Mouse (Mus musculus): Measurements from ENCODE around the gene Rims1.

The Rims1 gene

DNA sequence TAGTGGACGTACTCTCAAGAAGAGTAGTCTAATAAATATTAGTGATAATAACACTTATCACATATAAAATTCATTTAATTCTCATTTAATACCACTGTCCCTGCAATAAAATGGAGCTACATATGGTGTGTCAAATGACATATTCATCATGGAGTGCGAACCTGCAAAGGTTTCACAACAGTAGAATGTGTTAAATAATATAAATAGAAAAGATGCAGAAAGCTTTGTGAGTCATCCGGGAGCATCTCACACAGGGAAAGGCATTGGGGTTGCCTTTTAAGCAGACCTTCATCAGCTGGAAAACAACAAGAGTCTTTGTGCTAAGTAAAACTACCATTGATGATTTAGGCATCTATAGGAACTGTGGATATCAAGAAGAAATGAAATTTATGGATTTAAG lies 220.2 kb downstream of the Rims1 start:
- DNase-seq (ENCODE audit: low spot score), result no peak

DNA sequence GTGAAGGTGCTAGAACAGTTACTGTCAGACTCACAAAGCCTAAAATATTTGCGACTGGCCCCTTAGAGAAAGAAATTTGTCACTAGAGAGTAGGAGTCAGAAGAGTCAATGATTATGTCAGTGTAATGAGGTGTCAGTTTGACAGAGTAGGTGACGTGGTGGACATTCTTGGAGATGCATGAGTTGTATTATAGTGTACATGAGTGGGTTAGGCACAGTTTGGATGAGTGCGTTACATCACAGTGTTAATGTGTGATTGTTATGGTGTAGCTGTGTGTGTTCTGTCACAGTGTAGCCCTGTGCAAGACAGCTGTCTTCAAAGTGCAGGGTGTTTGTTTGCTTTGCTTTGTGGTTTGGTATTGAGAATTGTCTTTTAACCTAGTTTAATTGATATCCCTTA lies 226.3 kb downstream of the Rims1 start:
- no peak for DNase-seq (ENCODE audit: low spot score)

DNA sequence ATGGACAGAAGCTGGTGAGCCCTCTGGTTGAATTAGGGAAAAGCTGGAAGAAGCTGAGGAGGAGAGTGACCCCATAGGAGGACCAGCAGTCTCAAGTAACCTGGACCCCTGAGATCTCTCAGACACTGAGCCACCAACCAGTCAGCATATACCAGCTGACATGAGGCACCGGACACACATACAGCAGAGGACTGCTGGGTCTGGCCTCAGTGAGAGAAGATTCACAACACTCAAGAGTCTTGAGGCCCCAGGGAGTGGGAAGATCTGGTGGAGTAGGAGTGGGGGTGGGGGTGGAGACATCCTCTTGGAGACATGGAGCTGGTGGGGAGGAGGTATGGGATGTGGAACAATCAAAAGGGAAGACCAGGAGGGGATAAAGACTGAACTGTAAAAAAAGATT lies 233.1 kb downstream of the Rims1 start:
- DNase-seq (ENCODE audit: low spot score), result no peak

DNA sequence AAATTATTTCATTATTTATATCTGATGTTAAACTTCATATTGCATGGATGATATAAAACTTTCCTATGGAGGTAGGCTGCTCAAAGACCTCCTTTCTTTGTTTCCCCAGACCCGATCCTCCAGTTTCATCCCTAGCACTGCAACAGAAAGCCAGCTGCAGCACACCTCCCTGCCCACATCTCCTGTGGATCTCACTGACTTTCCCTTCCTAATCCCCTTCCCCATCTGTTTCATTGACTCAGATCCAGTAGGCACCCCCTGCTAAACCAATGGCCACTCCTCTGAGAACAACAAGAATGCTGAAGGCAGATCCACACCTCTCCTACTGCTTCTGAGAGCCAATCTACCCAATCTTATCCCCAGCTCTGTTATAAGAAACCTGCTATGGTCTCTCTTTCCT lies 259.5 kb downstream of the Rims1 start:
- DNase-seq (ENCODE audit: low spot score), result no peak

DNA sequence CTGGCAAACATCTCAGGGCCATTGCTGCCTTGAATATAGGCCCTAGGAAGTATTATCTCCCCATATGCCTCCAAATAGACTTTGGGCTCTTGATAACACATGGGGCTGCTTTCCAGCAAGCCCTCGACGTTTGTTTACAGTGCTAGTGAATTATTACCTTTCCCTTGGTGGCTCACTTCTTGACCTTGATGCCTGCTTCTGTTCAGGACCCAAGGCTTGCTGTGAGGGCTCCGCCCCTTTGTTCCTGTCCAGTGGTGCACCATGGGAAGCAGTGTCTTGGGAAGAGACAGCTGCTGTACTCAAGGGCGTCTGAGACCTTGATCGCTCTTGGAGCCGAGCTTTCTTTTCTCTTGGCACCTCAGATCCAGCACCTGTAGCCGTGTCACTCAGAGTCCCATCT lies 267.7 kb downstream of the Rims1 start:
- DNase-seq (ENCODE audit: low spot score), result no peak

DNA sequence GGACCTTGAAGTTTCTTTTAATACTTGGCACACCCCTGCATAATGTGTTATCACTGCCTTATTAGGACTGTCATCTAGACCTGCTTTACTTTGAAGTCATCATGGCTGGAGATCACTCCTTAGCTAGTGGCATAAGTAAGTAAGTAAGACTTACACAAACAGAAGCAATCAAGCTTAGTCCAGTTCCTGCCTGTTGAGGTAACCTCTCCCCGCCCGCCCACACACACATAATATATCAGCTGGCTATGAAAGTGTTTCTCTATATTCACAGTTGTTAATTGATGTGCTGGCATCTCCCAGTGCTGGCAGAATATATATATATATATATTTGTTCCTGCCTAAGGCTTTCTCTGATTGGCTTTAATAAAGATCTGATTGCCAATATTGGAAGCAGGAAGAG lies 269.0 kb downstream of the Rims1 start:
- no peak for DNase-seq (ENCODE audit: low spot score)

DNA sequence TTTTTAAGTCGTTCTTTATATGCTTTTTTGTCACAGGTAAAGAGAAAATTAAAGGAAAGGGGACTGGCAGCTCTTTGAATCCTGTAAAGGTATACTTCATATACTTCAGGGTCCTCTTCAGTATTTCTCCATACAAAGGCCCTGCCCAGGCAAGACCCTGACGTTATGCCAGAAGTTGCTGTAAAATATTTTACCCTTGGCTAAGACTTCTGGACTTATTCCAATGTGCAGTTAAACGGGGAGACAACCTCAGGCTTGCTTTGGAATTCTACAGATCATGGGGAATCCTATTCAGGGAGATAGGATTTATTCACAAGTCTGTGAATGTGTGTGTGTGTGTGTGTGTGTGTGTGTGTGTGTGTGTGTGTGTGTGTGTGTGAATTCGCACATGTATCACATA lies 270.7 kb downstream of the Rims1 start:
- no peak for DNase-seq (ENCODE audit: low spot score)

DNA sequence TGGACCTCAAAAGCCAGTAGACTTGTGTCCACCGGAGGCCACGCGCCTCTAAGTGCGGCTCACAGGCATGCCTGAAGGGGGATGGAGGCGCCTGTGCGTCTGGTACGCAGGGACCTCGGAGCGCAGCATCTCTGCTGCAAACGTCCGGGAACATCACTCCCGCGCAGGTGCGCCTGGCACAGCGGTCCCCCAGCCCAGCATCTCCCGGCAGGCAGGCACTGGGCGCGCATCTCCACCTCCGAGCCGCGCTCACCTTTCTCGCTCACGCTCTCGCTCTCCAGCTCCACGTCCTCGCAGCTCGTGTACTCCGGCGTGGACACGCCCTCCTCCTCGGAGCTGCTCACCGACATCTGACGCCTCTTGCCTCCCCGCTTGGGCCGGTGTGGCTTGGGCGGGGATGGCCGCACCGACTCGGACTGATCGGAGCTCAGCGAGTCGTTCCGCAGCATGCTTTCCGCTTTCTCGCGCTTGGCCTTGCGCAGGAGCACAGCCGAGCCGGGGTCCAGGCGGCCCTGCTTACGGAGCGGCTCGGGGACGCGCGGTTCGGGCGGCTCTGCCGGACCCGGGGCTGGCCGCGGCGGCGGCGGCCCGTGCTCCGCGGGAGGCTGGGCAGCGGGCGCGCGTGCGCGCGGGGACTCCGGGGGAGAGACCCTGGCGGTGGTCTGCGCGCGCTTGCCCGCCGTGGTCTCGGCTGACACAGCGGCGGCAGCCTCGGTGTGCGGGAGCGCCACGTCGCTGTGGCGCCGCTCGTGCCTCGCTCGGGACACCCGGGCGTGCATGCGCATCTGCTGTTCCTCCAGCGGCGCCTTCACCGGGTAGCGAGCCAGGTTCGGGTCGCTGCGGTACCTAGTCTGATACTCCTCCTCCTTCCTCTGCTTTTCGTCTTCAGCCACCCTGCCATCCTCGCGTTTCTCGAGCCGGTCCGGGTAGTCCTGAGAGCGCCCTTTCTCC lies 272.4 kb downstream of the Rims1 start:
- DNase-seq (ENCODE audit: low spot score), result no peak

DNA sequence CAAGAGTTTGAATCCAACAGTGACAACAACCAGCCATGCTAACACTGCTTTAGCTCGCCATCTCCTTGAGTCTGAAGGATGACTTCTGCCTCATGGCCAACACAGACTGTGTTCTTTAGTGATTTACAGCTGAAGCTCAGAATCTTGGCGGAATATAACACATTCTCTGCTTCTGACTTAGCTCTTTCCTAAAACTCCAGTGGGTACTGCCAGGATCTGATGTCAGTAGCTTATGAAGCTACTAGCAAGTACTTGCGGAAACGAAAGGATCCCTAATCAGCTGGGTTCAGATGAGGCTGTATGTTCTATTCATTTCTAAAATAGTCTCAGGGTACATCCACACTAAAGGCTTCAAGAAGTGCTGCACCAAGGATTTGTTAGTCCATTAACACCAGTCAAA lies 290.7 kb downstream of the Rims1 start:
- DNase-seq (ENCODE audit: low spot score), result no peak

DNA sequence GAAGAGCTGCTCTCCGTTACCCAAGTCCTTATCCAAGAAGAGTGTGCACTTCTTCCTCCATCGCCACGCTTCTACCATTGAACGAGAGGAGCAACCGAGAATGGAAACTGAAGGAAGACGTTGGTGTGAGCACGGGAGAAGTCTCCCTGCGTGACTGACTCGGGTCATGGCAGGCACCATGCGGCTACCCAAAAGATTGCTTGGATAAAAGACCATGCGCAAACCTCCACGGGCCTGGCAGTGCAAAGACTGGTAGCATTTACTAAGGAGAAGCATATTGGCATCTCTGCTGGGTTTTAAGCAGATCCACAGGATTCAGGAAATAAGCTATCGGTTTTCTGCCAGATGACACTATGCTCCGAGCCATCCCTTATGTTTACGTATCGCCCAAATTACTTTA lies 293.4 kb downstream of the Rims1 start:
- no peak for DNase-seq (ENCODE audit: low spot score)

DNA sequence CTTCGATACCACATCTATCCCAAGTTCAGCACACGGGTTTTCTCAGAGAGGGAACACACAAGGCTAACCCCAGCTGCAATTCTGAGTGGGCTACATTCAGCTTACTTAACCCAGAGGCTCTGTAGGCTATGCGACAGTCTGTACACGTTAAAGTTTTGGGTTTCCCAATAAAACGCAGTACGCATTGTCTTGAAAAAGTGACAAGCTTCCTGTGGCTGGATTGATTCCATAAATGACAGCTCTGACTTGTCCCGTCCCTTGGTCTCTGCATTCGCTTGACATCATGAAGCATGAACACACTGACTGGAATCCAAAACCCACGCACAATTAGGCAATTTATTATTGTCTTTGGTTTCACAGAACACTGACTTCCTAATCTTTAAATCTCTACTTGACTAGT lies 294.2 kb downstream of the Rims1 start:
- DNase-seq (ENCODE audit: low spot score), result no peak

DNA sequence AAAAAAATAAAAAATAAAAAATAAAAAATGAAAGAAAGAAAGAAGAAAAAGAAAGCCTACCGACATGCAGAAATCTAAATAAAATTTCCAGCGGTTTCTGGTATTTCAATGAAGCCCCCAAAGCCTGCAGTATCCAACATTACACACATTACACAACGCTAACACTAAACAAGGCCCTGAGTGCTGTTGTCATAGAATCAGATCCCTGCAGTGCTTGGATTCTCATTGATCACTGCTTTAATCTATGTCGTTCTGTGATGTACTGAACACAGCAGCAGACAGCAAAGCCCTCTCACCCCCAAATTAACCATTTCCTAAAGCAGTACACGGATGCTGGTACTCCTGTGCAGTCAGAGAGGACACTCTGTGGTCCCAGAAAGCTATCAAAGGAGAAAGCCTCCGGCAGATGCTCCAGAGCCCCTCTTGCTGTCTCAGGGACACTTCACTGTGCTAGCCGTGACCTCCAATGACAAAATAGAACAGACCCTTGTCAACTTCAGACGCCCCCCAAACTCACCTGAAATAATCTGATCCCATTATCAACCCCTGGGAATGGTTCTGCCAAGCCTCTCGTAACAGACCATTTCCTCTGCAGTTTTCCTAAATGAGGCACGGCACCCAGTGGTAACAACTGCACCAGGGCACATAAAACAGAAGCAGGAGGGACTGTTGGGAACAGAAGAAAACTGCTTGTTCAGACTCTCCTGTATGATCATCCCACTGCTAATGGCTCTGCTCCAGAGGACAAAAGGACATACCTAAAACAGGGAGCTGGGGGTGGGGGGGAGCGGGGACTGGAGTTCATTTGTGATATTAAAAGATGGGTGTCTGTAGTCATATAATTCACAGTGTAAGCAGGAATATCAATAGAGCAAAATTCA lies 296.8 kb downstream of the Rims1 start:
- no peak for DNase-seq (ENCODE audit: low spot score)

DNA sequence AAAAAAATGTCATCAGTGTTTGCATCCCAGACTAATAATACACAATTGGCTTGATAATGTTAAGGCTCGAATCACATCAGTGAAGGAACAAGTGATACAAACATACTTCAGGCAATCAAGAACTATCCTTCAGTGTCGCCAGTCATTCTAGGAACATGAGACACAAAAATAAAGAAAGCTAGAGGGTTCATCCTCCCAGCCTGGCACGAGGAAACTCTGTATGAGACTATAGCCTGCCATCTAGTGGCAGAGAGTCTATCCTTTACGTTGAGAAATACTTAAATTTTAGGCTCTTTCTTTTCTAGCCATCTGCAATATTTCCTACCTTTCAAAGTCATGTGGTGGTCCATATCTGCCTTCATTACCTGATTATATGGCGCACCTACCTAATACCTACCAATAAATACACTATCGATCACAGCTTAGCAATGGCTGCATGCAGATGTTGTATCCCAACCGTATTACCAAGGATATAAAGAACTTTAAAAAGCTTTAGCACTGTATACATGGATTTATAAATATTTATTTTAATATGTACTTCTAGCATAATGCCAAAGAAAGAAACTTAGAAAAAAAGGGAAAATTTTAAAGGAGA lies 318.4 kb downstream of the Rims1 start:
- peak; percentile 15 for DNase-seq (ENCODE audit: low spot score)

DNA sequence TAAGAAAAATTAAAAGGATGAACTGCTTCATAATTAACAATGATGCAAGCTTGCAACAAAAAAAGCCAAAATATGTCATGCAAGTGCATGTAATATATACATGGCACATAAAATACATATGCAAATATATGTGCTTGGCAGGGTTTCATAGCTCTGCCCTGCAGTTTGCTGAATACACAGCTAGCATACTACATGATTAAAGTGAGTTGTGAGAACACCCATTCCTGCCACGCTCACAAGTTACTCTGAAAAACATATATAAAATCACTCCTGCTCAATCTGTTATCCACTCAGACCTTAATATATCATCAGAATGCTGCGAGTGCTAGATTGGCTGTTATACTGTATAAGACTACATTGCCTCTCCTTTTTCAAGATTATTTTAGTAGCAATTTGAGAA lies 329.6 kb downstream of the Rims1 start:
- no peak for DNase-seq (ENCODE audit: low spot score)

DNA sequence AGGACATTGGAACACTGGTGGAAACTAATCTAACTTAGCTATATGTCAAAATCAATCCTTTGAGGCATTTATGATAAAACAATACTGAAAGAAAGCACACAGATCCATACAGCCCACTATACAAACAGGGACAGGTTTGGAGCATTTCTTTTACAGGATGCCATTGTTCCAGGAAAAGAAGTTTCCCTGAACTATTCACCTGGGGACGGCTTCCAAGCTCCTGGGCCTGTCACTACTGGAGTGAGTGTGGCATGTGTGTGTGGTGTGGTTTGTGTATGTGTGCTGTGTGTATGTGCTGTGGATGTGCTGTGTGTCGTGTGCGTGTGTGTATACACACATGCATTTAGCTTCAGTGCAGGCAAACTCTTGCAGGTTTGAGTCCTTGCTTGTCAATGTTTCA lies 338.8 kb downstream of the Rims1 start:
- DNase-seq (ENCODE audit: low spot score), result no peak

DNA sequence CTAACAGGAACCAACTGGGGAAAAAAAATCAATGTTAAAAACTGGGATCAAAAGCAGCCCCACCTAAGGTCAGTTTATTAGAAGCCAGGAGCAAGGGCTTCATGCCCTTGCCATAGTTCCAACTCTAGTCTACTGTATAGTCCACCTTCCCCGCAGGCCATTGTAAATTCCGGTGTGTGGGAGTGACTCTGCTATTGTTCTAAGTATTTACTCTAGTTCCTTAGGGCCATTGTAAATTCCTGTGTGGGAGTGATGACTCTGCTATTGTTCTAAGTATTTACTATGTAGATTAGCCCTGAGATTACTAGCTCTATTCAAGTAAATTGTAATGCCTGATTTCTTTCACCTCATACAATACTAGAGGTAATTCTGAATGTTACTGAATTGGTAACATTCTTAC lies 339.2 kb downstream of the Rims1 start:
- DNase-seq (ENCODE audit: low spot score), result no peak

DNA sequence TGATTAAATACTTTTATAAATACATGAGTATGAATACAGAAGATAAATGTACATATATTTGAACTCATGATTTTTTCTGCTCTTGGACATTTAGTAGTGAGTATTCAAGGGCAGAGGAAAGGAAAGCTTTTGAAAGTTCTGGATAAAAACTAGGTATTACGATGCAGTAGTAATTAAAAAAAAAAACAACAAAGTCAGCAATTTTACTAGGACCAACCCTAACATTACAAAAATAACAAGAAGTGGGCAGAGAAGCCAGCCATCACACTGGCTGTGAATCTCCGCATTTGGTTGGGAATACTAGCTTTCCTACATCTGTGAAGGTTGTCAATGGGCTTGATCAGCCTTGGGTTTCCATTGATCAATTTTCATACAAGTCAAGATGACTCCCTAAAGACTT lies 381.8 kb downstream of the Rims1 start:
- no peak for DNase-seq (ENCODE audit: low spot score)

DNA sequence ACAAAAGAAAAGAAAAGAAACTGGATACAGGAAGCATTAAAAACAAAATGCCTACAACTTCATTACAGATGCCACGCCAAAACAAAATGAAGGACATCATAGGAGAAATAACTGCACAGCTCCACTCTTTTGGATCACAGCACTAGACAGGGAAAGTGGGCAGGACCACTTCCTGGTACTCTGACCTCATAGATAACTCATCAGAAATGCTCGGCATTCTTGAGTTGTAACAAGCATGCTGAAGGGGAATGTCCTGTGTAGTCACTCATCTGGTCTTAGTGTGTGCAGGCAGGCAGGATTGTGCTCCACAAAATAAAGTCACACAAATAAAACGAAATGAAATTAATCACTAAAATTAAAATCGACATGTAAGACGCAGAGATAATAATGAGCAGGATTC lies 383.7 kb downstream of the Rims1 start:
- no peak for DNase-seq (ENCODE audit: low spot score)

DNA sequence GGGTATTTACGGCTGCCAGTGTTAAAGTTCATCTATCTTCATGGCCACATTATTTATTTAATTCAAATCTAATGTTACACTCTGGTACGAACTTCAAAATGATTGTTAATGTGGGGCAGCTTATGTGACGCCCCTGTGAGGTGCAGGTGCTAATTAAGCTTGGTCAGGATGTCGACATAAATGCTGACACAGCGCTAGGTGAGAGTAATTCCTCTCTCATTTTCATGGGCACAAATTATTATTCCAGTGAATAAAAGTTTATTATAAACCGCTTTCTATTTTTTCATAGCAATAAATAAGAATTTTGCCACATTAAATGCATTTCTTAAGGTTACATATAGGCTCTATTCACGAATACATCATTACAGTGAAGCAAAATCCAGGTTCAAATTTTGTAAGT lies 395.6 kb downstream of the Rims1 start:
- no peak for DNase-seq (ENCODE audit: low spot score)

DNA sequence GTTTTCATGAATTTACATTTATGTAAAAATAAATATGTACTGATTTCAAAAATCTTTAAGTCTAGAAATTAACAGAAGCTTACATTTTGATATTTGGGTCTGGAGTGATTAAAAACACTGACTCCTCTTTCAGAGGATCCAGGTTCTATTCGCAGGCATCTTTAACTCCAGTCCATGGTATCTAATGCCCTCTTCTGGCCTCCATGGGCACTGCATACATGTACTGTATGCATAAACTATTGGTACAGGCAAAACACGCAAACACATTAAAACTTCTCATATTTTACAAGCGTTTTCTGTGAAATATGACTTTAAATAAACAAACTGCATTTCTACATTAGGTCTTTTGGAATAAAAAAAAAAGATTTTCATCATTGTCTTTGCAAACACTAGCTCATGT lies 419.4 kb downstream of the Rims1 start:
- DNase-seq (ENCODE audit: low spot score), result no peak

DNA sequence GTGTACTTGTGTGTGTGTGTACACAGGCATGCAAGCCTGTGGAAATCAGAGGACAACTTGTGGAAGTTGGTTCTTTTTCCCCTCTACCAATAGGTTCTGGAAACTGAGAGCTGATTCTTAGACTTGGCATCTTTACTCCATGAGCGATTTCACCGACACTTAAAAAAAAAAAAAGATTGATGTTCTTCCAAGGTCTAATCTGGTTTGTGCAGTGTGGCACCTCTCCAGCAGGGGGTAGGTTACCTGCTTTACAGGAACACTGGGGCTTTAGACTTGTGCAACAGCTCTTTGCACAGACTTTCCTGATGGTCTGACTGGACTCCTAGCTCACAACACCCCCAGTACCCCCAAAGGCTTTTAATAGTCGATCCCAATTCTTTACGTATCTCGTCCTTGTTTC lies 428.1 kb downstream of the Rims1 start:
- no peak for DNase-seq (ENCODE audit: low spot score)

DNA sequence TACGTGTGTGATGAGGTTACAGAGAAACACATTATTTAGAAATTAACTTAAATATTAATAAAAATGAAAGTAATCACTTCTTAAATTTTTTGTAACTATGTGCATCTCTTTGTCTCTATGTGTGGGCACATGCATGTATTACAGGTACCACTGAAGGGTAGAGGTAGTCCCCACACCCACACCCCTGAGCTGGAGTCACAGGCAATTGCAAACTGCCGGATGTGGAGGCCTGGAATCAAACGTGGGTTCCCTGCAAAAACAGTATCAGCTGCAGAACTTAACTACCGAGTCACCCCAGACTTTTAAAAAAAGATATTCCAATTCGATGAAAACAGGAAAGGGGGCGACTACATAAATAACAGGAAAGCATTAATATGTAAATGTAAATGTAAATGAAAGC lies 428.7 kb downstream of the Rims1 start:
- DNase-seq (ENCODE audit: low spot score), result no peak

DNA sequence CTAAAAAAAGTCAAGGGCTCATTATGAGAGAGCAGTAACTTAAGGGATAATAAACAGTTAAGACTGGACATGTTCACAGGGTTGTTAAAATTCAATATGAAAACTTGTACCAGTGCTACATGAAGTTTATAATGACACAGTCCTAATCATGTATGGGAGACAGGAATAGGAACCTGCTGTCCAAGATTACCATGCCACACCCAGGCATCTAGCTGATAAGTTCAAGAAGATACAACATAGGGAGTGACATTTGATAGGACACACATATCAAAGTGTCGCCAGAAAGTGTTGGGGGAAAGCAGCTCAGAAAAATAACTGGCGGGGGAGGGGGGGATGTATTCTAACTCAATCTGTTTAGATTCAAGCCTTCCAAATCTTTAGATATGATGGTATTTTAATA lies 449.6 kb downstream of the Rims1 start:
- DNase-seq (ENCODE audit: low spot score), result no peak
